Mouse (Mus musculus) cerebellum, adult 2 months (tissue): ENCODE measurements around the gene Lrrc36. TPM values are rescaled to one million over a fixed set of nuclear protein-coding genes. Genes with fewer than 3 reads are reported as not detected.

Experiments used
- DNase-seq, 2 experiments: peaks; one replicate each; pipeline ENCODE4 v3.0.0; 2021
- H3K27ac ChIP-seq: fragments of 200-500 bp; 2 replicates; pipeline ENCODE4 v1.5.1; 2012; ENCODE audit warnings: low read length, control low read depth, inconsistent platforms; ENCODE audit not compliant: insufficient read depth
- H3K27me3 ChIP-seq: fragments of 200-500 bp; 2 replicates; pipeline ENCODE4 v1.6.1; 2012; ENCODE audit warnings: inconsistent platforms, mild to moderate bottlenecking, low read length, moderate library complexity; ENCODE audit not compliant: control insufficient read depth, insufficient read depth
- H3K4me1 ChIP-seq: fragments of 200-500 bp; 2 replicates; pipeline ENCODE4 v1.6.1; 2011; ENCODE audit warnings: low read length; ENCODE audit not compliant: control insufficient read depth, insufficient read depth
- H3K4me3 ChIP-seq: fragments of 200-500 bp; replicated peaks from 2 replicates; pipeline ENCODE3; 2011; ENCODE audit warnings: mild to moderate bottlenecking, low read depth, low read length, control low read depth; ENCODE audit not compliant: insufficient read depth
- CTCF ChIP-seq: fragments of 200-500 bp; IDR thresholded peaks from 2 replicates; pipeline ENCODE4 v1.5.1; 2011; ENCODE audit warnings: low read depth, mild to moderate bottlenecking, control low read depth, low read length, moderate library complexity, borderline replicate concordance; ENCODE audit not compliant: insufficient read depth
- POLR2A ChIP-seq: fragments of 200-500 bp; IDR thresholded peaks from 2 replicates; pipeline ENCODE4 v1.6.1; 2011; ENCODE audit warnings: low read length, control low read depth, borderline replicate concordance; ENCODE audit not compliant: insufficient read depth
- WGBS: fragments of 180-500 bp; shearing (Covaris S2); methylation state at CpG from one replicate; pipeline ENCODE4 v1.1.7; 2018; 5-methylcytosine and 5-hydroxymethylcytosine counted together
- polyA plus RNA-seq: library from polyadenylated mRNA; depleted of rRNA; stranded (reverse); fragments of >200 nt; gene quantifications from 2 replicates; pipeline ENCODE4 v1.2.3, GENCODE M21; 2012

The Lrrc36 gene
- polyA plus RNA-seq, 1 experiment, result 0.65 TPM

GRCm38 (mm10) chr8:105406416-105406815, 7.0 kb upstream of the Lrrc36 start:
- H3K4me1 ChIP-seq, result peaks cover 3% of the 10 kb centered on the region; the same call in 1 of the 2 replicates
- no peak overlapping the region for H3K27ac ChIP-seq
- no peak overlapping the region for H3K4me3 ChIP-seq
- 67% methylated on average over 10 of the region's 10 CpGs for WGBS
- TF ChIP-seq POLR2A (no peak), CTCF (no peak)
- H3K27me3 ChIP-seq, result no peaks in the 10 kb centered on the region
- no peak for DNase-seq

- Histone ChIP-seq H3K4me3 (no peak overlapping the region), H3K27me3 (no peaks in the 10 kb centered on the region), H3K4me1 (no peaks in the 10 kb centered on the region; the same call in 1 of the 2 replicates), H3K27ac (no peak overlapping the region)
- TF ChIP-seq CTCF (no peak), POLR2A (no peak)
- no peak for DNase-seq
- WGBS, result 72% methylated on average over 7 of the region's 7 CpGs
Observed at GRCm38 (mm10) chr8:105408331-105408730, 5.0 kb upstream of the Lrrc36 start.

- Histone ChIP-seq H3K4me1 (peaks cover 4% of the 10 kb centered on the region; the same call in 1 of the 2 replicates), H3K27me3 (no peaks in the 10 kb centered on the region), H3K27ac (no peak overlapping the region), H3K4me3 (no peak overlapping the region)
- 0 out of 2 replicates have a peak, but pooled peaks have one; percentile 6 for TF ChIP-seq CTCF
- TF ChIP-seq POLR2A, result no peak
- no peak for DNase-seq
- WGBS, result 93% methylated on average over 6 of the region's 6 CpGs
Observed at GRCm38 (mm10) chr8:105409947-105410346, 3.4 kb upstream of the Lrrc36 start.

GRCm38 (mm10) chr8:105418992-105419391, 5.6 kb downstream of the Lrrc36 start:
- peaks cover 3% of the 10 kb centered on the region; the same call in 1 of the 2 replicates for H3K4me1 ChIP-seq
- no peak for DNase-seq
- 95% methylated on average over 2 of the region's 2 CpGs for WGBS
- TF ChIP-seq CTCF (no peak), POLR2A (no peak)
- no peaks in the 10 kb centered on the region for H3K27me3 ChIP-seq
- no peak overlapping the region for H3K27ac ChIP-seq
- H3K4me3 ChIP-seq, result no peak overlapping the region

GRCm38 (mm10) chr8:105419800-105420199, 6.4 kb downstream of the Lrrc36 start:
- Histone ChIP-seq H3K27me3 (no peaks in the 10 kb centered on the region), H3K4me3 (no peak overlapping the region), H3K4me1 (peaks cover 3% of the 10 kb centered on the region; the same call in 1 of the 2 replicates), H3K27ac (no peak overlapping the region)
- no peak for DNase-seq
- no peak for TF ChIP-seq POLR2A
- 93% methylated on average over 4 of the region's 4 CpGs for WGBS

- Histone ChIP-seq H3K4me1 (peaks cover 3% of the 10 kb centered on the region; the same call in 1 of the 2 replicates), H3K27ac (peak overlapping the region; percentile 87; the same call in 1 of the 2 replicates), H3K27me3 (no peaks in the 10 kb centered on the region), H3K4me3 (no peak overlapping the region)
- TF ChIP-seq CTCF (no peak), POLR2A (no peak)
- DNase-seq, result peak in 1 of 2 experiments; percentile 80
- 9% methylated on average over 1 of the region's 1 CpGs for whole genome bisulfite sequencing
Observed at GRCm38 (mm10) chr8:105422006-105422405, 8.6 kb downstream of the Lrrc36 start.

- Histone ChIP-seq H3K27me3 (no peaks in the 10 kb centered on the region), H3K4me3 (no peak overlapping the region), H3K27ac (no peak overlapping the region), H3K4me1 (peaks cover 3% of the 10 kb centered on the region; the same call in 1 of the 2 replicates)
- 90% methylated on average over 6 of the region's 6 CpGs for WGBS
- DNase-seq, result no peak
- TF ChIP-seq CTCF (no peak), POLR2A (no peak)
Observed at GRCm38 (mm10) chr8:105426878-105427277, 13.5 kb downstream of the Lrrc36 start.

GRCm38 (mm10) chr8:105431743-105432515, 18.6 kb downstream of the Lrrc36 start:
- no peak overlapping the region for H3K4me3 ChIP-seq
- no peak for DNase-seq
- H3K27ac ChIP-seq, result no peak overlapping the region
- no peaks in the 10 kb centered on the region for H3K27me3 ChIP-seq
- peaks cover 3% of the 10 kb centered on the region; the same call in 1 of the 2 replicates for H3K4me1 ChIP-seq
- WGBS, result 91% methylated on average over 7 of the region's 7 CpGs
- TF ChIP-seq CTCF (no peak), POLR2A (no peak)
